Mouse (Mus musculus) heart, embryonic 15.5 days (tissue): ENCODE results near the gene Serpinb8. TPM values are rescaled to one million over a fixed set of nuclear protein-coding genes. Genes with fewer than 3 reads are reported as not detected.
A peak's percentile ranks its signal among the peaks of the same experiment; 100 is the strongest.

ENCODE experiments used
- ATAC-seq: fragments of 200-750 bp; cut with Nextera tagmentation; replicated peaks from 2 replicates; pipeline ENCODE4 v1.8.0; 2017; ENCODE audit warnings: low read depth, moderate TSS enrichment; ENCODE audit not compliant: insufficient number of reproducible peaks, insufficient read depth, low FRiP score
- H3K27ac ChIP-seq: fragments of 300-500 bp; sonication (generic); 2 replicates; pipeline ENCODE4 v1.5.1; 2015; ENCODE audit warnings: mild to moderate bottlenecking, inconsistent platforms
- H3K27me3 ChIP-seq: fragments of 300-500 bp; sonication (generic); 2 replicates; pipeline ENCODE4 v1.6.1; 2015; ENCODE audit warnings: inconsistent platforms
- H3K36me3 ChIP-seq: fragments of 300-500 bp; sonication (generic); 2 replicates; pipeline ENCODE4 v1.6.1; 2015; ENCODE audit warnings: mild to moderate bottlenecking, inconsistent platforms
- H3K4me1 ChIP-seq: fragments of 300-500 bp; sonication (generic); replicated peaks from 2 replicates; pipeline ENCODE4 v1.6.1; 2015; ENCODE audit warnings: inconsistent platforms
- H3K4me2 ChIP-seq: fragments of 300-500 bp; sonication (generic); 2 replicates; pipeline ENCODE4 v1.6.1; 2015; ENCODE audit warnings: inconsistent platforms, mild to moderate bottlenecking, moderate library complexity
- H3K4me3 ChIP-seq: fragments of 300-500 bp; sonication (generic); 2 replicates; pipeline ENCODE4 v1.5.1; 2015; ENCODE audit warnings: mild to moderate bottlenecking, inconsistent platforms
- H3K9ac ChIP-seq: fragments of 300-500 bp; sonication (generic); 2 replicates; pipeline ENCODE4 v1.6.1; 2015; ENCODE audit warnings: mild to moderate bottlenecking, inconsistent platforms
- H3K9me3 ChIP-seq: fragments of 300-500 bp; sonication (generic); replicated peaks from 2 replicates; pipeline ENCODE4 v1.6.1; 2016; ENCODE audit warnings: inconsistent platforms
- WGBS: fragments of 180-500 bp; shearing (Covaris S2); methylation state at CpG from one replicate; pipeline ENCODE4 v1.1.7; 2015; ENCODE audit warnings: mixed read lengths; 5-methylcytosine and 5-hydroxymethylcytosine counted together
- polyA plus RNA-seq: library from polyadenylated mRNA; unstranded; fragments of >200 nt; fragmentation: Nextera tagmentation; extraction: Ambion mirVana; gene quantifications from 2 replicates; pipeline ENCODE4 v1.2.1, GENCODE M21; 2015

Serpinb8 gene
- polyA plus RNA-seq, 1 experiment from 2014 or later, result 3.5 TPM

DNA sequence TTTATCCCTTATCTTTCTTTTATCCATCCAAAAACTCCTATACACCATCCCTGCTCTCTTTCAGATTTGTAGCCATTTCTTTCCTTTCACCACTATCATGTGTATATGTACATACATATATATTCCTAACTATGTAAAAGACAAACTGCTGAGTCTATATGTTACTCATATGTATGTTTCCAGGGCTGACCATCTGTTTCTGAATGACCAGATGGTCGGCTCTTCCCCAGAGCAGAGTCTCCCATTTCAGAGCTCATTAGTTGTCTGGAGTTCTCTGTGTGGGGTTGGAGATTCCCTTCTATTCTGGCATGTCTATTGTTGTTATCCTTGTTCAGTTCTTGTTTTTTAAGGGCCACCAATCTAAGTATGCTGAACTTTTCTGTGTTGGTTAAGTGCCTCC, 1.2 kb upstream of the Serpinb8 start:
- WGBS, result 64% methylated on average over 1 of the region's 1 CpGs
- Histone ChIP-seq H3K27me3 (no peaks in the 10 kb centered on the region), H3K27ac (no peak overlapping the region), H3K4me3 (no peak overlapping the region), H3K9ac (no peak overlapping the region), H3K36me3 (no peaks in the 10 kb centered on the region), H3K9me3 (no peaks in the 10 kb centered on the region), H3K4me2 (no peak overlapping the region), H3K4me1 (peaks cover 17% of the 10 kb centered on the region)
- no peak for ATAC-seq

DNA sequence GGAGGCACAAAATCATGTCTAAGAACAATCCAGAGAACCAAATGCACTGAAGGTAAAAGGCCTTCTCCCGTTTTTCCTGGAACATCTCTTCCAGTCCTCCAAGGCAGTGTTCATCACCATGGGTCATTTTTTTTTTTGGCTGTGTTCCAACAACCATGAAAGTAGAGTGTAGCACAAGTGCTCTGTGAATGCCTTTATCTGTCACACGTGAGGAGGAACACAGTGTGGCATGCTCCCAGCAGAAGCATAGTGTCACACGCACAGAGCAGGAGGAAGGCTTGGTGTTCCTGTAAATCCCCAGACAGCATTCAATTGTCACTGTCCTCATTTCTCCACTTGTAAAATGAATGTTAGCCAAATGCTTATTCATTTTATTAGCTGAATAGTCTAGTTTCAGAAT, 2.8 kb downstream of the Serpinb8 start:
- H3K27ac ChIP-seq, result no peak overlapping the region
- peak; percentile 59; the same call in 1 of the 2 replicates for ATAC-seq

DNA sequence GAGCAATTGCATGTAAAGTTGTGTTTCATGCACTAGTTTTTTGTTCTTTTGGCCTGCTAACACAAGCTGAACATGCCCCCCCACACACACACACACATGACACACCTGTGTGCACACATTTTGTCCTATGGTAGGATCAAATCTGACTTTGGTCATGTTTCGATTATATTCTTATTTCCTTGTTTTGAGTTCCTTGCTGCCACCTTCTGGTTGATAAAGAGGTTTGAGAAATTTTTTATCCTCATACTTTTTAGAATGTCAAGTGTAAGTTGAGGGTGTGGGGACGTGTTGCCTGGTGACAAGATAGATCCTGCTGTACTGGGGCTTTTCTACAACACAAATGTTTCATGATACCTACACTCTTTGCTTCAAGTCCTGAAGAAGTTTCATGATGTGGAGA, 3.7 kb downstream of the Serpinb8 start:
- no peaks in the 10 kb centered on the region for H3K27me3 ChIP-seq
- H3K36me3 ChIP-seq, result no peaks in the 10 kb centered on the region
- 63% methylated on average over 2 of the region's 2 CpGs for WGBS
- H3K9me3 ChIP-seq, result no peaks in the 10 kb centered on the region
- H3K27ac ChIP-seq, result no peak overlapping the region
- no peak for ATAC-seq
- H3K4me1 ChIP-seq, result peaks cover 17% of the 10 kb centered on the region
- H3K9ac ChIP-seq, result no peak overlapping the region
- H3K4me2 ChIP-seq, result no peak overlapping the region
- no peak overlapping the region for H3K4me3 ChIP-seq

More for the DNA sequence above, 2.8 kb downstream of the Serpinb8 start:
- Histone ChIP-seq H3K4me3 (no peak overlapping the region), H3K4me2 (no peak overlapping the region), H3K36me3 (no peaks in the 10 kb centered on the region), H3K4me1 (peaks cover 17% of the 10 kb centered on the region), H3K9ac (no peak overlapping the region), H3K27me3 (no peaks in the 10 kb centered on the region), H3K9me3 (no peaks in the 10 kb centered on the region)
- 26% methylated on average over 3 of the region's 3 CpGs for WGBS

DNA sequence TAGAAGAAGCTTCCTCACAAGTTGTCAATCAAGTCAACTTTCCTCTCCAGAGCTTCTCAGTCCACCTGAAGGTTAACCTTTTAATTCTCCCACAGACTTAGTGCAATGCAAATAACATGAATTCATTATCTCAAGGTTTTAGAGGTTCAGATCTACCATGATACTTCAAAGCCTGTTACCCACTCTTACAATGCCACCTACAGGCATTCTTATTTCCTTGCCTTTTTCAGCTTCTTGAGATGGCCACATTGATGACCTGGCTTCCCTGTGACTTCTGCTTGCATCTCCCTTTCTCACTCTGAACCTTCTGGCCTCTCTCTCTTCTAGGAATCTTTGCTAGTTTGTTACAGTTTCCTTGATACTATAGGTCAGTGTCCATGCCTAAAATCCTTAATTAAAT, 7.1 kb downstream of the Serpinb8 start:
- Histone ChIP-seq H3K36me3 (no peaks in the 10 kb centered on the region), H3K4me2 (no peak overlapping the region), H3K9me3 (no peaks in the 10 kb centered on the region), H3K9ac (no peak overlapping the region), H3K4me3 (no peak overlapping the region), H3K27ac (no peak overlapping the region), H3K27me3 (no peaks in the 10 kb centered on the region), H3K4me1 (peaks cover 6% of the 10 kb centered on the region; the same call in 1 of the 2 replicates)
- ATAC-seq, result no peak

DNA sequence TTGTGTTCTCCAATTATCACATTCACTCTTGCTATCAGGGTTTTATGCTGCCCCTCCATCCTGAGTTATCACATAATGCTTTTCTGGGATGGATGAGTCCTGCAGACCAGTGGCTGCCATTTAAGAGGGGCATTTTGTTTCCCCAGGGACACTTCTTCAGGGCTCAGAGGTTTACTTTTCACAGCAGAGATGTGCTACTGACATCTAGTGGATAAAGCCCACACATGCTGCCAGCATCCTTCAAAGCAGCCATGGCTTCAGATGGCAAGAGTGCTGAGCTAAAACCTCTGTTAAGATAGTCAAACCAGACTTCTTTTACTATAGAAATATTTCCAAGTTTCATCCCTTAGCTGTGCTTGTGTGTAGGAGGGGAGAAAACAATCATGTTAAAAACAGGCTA, 8.7 kb downstream of the Serpinb8 start:
- H3K27me3 ChIP-seq, result no peaks in the 10 kb centered on the region
- H3K4me2 ChIP-seq, result no peak overlapping the region
- no peaks in the 10 kb centered on the region for H3K36me3 ChIP-seq
- no peaks in the 10 kb centered on the region for H3K4me1 ChIP-seq
- H3K9ac ChIP-seq, result no peak overlapping the region
- H3K9me3 ChIP-seq, result no peaks in the 10 kb centered on the region
- no peak overlapping the region for H3K4me3 ChIP-seq
- no peak for ATAC-seq
- no peak overlapping the region for H3K27ac ChIP-seq

DNA sequence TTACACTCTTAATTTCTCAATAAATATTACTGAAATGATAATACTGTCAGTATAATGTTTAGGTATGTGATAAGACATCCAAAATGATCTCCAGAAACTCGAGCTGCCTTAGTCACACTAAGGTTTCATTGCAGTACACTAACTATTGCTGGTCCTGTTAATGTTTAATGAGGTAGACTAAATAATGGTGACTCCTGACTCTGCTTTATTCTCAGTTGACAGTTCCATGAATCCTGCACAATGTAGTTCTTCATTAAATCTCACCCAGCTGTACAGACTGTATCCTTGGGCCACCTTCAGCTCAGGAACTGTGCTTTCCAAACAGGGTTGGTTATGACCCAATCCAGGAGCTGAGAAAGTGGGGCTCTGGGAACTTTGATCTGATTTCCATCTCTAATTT, 19.1 kb downstream of the Serpinb8 start:
- no peak for ATAC-seq
- H3K4me3 ChIP-seq, result no peak overlapping the region
- no peaks in the 10 kb centered on the region for H3K4me1 ChIP-seq
- no peaks in the 10 kb centered on the region for H3K9me3 ChIP-seq
- no peak overlapping the region for H3K9ac ChIP-seq
- H3K27me3 ChIP-seq, result no peaks in the 10 kb centered on the region
- H3K4me2 ChIP-seq, result no peak overlapping the region
- H3K36me3 ChIP-seq, result no peaks in the 10 kb centered on the region
- WGBS, result 55% methylated on average over 1 of the region's 1 CpGs
- no peak overlapping the region for H3K27ac ChIP-seq

DNA sequence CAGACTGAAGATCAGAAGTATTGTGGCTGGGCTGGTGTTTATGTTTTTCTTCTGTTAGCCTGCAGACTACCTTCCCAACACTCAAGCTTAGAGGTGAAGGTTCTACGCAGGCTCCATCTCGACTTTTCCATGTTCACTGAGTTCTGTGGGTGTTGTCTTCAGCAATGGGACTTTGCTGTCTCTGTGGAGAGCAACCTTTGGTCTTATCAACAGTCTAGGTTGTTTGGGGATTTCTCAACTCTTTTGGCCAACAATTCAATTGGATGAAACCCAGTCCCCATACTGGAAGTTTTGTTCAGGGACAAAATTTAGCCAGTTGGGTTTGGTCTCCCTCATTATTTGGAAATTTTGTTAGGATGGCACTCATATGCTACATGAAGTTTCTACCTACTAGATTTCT, 24.3 kb downstream of the Serpinb8 start:
- Histone ChIP-seq H3K27me3 (no peaks in the 10 kb centered on the region), H3K9me3 (no peaks in the 10 kb centered on the region), H3K4me1 (no peaks in the 10 kb centered on the region), H3K4me3 (no peak overlapping the region), H3K9ac (no peak overlapping the region), H3K4me2 (no peak overlapping the region), H3K27ac (no peak overlapping the region), H3K36me3 (no peaks in the 10 kb centered on the region)
- no peak for ATAC-seq
- 91% methylated on average over 2 of the region's 2 CpGs for WGBS

DNA sequence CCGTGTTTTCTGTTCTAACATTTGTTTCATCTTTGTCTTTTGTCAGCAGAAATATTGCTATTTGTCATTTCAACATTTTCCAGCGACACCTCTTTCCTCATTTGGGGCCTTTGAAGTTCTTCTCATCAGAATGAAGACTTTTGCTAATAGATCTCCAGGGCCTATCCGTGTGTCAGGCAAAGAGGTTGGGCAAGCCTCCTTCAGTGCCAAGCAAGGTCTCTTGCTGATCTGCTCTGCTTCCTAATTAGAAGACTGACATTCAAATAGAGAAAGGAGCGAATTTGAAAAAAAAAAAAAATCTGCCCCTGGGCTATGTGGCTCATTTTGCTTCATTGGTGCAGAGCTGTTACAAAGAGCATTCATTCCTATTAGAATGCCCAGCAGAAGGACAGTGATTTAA, 32.2 kb downstream of the Serpinb8 start:
- no peaks in the 10 kb centered on the region for H3K9me3 ChIP-seq
- H3K27ac ChIP-seq, result no peak overlapping the region
- 61% methylated on average over 4 of the region's 4 CpGs for WGBS
- ATAC-seq, result no peak
- no peaks in the 10 kb centered on the region for H3K27me3 ChIP-seq
- H3K9ac ChIP-seq, result no peak overlapping the region
- no peak overlapping the region for H3K4me2 ChIP-seq
- H3K4me3 ChIP-seq, result no peak overlapping the region
- no peaks in the 10 kb centered on the region for H3K36me3 ChIP-seq
- no peaks in the 10 kb centered on the region for H3K4me1 ChIP-seq

DNA sequence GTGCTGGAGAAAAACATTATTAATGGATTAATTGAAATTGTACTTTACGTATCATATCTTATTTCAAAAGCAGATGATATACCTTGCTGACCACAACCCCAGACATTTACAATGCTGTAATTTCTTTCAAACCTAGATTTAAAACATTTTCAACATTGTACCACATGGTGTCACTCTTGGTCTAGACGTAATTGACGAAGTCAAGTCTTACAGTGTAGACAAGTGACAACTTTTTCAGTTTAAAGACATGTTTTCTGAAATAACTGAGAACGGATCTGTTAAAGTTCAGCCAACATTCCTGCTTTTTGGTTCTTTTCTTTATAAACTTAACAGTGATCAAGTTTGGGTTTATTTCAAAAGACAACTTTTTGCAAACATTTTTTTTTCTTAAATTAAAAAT, 46.1 kb downstream of the Serpinb8 start:
- H3K27ac ChIP-seq, result no peak overlapping the region
- 26% methylated on average over 4 of the region's 4 CpGs for WGBS
- H3K9ac ChIP-seq, result no peak overlapping the region
- H3K4me1 ChIP-seq, result no peaks in the 10 kb centered on the region
- ATAC-seq, result no peak
- no peak overlapping the region for H3K4me3 ChIP-seq
- no peaks in the 10 kb centered on the region for H3K36me3 ChIP-seq
- no peaks in the 10 kb centered on the region for H3K27me3 ChIP-seq
- no peak overlapping the region for H3K4me2 ChIP-seq
- H3K9me3 ChIP-seq, result no peaks in the 10 kb centered on the region

DNA sequence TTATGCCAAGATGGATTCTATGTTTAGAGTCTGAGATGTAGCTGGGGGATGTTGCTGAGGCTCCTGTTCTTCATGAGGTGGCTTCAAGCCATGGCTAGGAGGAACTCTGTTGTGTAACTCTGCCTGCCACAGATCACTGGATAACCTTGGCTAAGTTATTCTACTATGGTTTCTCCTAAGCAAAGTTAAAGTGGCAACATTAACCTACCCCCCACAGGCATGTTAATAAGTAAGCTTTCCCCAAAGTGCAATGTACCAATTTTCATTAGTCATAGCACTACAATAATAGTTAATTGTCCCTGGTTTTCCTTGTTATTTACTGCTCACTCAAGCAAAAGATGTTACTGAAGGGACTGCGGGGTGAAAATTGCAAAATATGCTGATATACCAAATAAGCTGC, 48.2 kb downstream of the Serpinb8 start:
- Histone ChIP-seq H3K27me3 (no peaks in the 10 kb centered on the region), H3K9ac (no peak overlapping the region), H3K4me2 (no peak overlapping the region), H3K36me3 (no peaks in the 10 kb centered on the region), H3K27ac (no peak overlapping the region), H3K4me1 (0 out of 2 replicates have a peak, but pooled peaks cover 3% of the 10 kb centered on the region), H3K4me3 (no peak overlapping the region), H3K9me3 (no peaks in the 10 kb centered on the region)
- ATAC-seq, result no peak
- 86% methylated on average over 1 of the region's 1 CpGs for WGBS

DNA sequence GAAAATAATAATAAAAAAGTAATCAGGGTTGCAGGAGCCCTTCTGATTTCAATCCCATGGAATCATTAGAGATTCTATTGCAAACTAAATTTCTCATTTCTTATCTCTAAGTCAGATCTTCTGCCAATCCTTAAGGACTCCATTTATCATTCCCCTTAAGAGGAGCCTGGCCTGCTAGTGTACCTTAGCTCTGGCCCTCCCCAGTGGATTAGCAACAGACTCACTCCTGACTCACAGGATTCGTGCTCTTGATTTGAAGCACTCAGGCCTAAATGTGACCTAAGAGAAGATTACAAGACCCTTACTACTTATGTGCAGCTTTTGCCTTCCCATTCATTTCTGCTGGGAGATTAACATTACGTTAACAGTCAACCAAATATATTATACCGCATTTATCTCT, 48.7 kb downstream of the Serpinb8 start:
- H3K9ac ChIP-seq, result no peak overlapping the region
- ATAC-seq, result no peak
- H3K4me3 ChIP-seq, result no peak overlapping the region
- H3K27me3 ChIP-seq, result no peaks in the 10 kb centered on the region
- H3K27ac ChIP-seq, result no peak overlapping the region
- H3K4me1 ChIP-seq, result 0 out of 2 replicates have a peak, but pooled peaks cover 3% of the 10 kb centered on the region
- H3K9me3 ChIP-seq, result no peaks in the 10 kb centered on the region
- no peaks in the 10 kb centered on the region for H3K36me3 ChIP-seq
- 78% methylated on average over 3 of the region's 3 CpGs for WGBS
- H3K4me2 ChIP-seq, result no peak overlapping the region

DNA sequence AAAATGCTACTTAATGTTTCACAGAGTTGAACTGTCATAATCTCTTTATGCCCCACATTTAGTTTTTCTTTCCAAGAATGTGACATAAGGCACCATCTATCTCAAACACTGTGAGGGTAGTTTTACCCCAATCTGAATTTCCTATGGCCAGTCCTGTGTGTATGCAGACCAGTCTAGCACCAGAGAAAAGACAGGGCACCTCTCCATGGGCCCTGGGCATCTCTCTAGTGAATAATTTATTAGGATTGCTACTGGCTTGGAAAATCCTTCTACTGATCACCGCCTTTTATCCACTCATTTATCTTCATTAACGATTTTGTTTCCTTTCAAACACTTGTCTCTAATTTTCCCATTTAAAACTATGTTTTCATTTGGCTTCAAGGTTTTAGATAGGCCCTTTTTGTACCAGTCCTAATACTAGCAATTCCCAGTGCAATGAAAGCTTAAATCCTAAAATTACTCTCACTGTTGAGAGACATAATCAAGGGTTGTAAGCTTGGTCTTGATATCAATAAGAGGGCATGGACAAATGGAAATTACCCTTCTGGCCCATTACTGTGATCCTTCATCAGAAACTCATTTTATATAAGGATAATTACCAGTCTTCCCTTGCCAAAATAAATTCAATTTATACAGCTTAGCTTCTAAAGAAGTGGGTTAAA, 52.8 kb downstream of the Serpinb8 start:
- 76% methylated on average over 2 of the region's 2 CpGs for WGBS
- no peak for ATAC-seq

More for the DNA sequence above, 52.8 kb downstream of the Serpinb8 start:
- Histone ChIP-seq H3K4me2 (no peak overlapping the region), H3K27ac (no peak overlapping the region), H3K9ac (no peak overlapping the region), H3K4me3 (no peak overlapping the region), H3K9me3 (no peaks in the 10 kb centered on the region), H3K36me3 (no peaks in the 10 kb centered on the region), H3K27me3 (no peaks in the 10 kb centered on the region), H3K4me1 (peaks cover 16% of the 10 kb centered on the region; the same call in 1 of the 2 replicates)
